Mouse (Mus musculus): ENCODE data around the gene Trex1. TPM values are rescaled to one million over a fixed set of nuclear protein-coding genes. Genes with fewer than 3 reads are reported as not detected.
A peak's percentile ranks its signal among the peaks of the same experiment; 100 is the strongest.

The Trex1 gene
- polyA plus RNA-seq, 1 experiment from 2014 or later: 13.0 TPM

GRCm38 (mm10) chr9:109055271-109056030 lies 4.1 kb downstream of the Trex1 start:
- Histone ChIP-seq H3K27ac (ENCODE audit: low read length) (peak overlapping the region; percentile 84), H3K9me3 (ENCODE audit: control insufficient read depth, low read length) (no peaks in the 10 kb centered on the region), H3K27me3 (replicated peaks; ENCODE audit: control insufficient read depth, insufficient read depth, low read length) (no peaks in the 10 kb centered on the region), H3K36me3 (ENCODE audit: control insufficient read depth, insufficient read depth, low read length) (0 out of 2 replicates have a peak, but pooled peaks cover 6% of the 10 kb centered on the region), H3K4me2 (ENCODE audit: low read depth, low read length) (peak overlapping the region; percentile 57), H3K4me3 (ENCODE audit: low read length) (peak overlapping the region; percentile 39), H3K9ac (ENCODE audit: low read depth, low read length) (peak overlapping the region; percentile 68), H3K4me1 (ENCODE audit: control insufficient read depth, insufficient read depth, low read length) (peaks cover 16% of the 10 kb centered on the region)
- ATAC-seq: no peak
- 88% methylated on average over 12 of the region's 12 CpGs for WGBS

- peaks cover 16% of the 10 kb centered on the region for H3K4me1 ChIP-seq (ENCODE audit: control insufficient read depth, insufficient read depth, low read length)
- peak overlapping the region; percentile 68 for H3K9ac ChIP-seq (ENCODE audit: low read depth, low read length)
- 4% methylated on average over 7 of the region's 7 CpGs for WGBS
- peak; percentile 81 for ATAC-seq
- H3K9me3 ChIP-seq (ENCODE audit: control insufficient read depth, low read length): no peaks in the 10 kb centered on the region
- peak overlapping the region; percentile 39 for H3K4me3 ChIP-seq (ENCODE audit: low read length)
- H3K36me3 ChIP-seq (ENCODE audit: control insufficient read depth, insufficient read depth, low read length): 0 out of 2 replicates have a peak, but pooled peaks cover 6% of the 10 kb centered on the region
- H3K27ac ChIP-seq (ENCODE audit: low read length): peak overlapping the region; percentile 84
- H3K4me2 ChIP-seq (ENCODE audit: low read depth, low read length): peak overlapping the region; percentile 57
- H3K27me3 ChIP-seq (replicated peaks; ENCODE audit: control insufficient read depth, insufficient read depth, low read length): no peaks in the 10 kb centered on the region
Measured at GRCm38 (mm10) chr9:109054712-109055111, 4.8 kb downstream of the Trex1 start.

GRCm38 (mm10) chr9:109053851-109054250 lies 5.7 kb downstream of the Trex1 start:
- H3K4me2 ChIP-seq (ENCODE audit: low read depth, low read length): no peak overlapping the region
- peaks cover 15% of the 10 kb centered on the region for H3K4me1 ChIP-seq (ENCODE audit: control insufficient read depth, insufficient read depth, low read length)
- 0 out of 2 replicates have a peak, but pooled peaks cover 6% of the 10 kb centered on the region for H3K36me3 ChIP-seq (ENCODE audit: control insufficient read depth, insufficient read depth, low read length)
- no peaks in the 10 kb centered on the region for H3K27me3 ChIP-seq (replicated peaks; ENCODE audit: control insufficient read depth, insufficient read depth, low read length)
- H3K9ac ChIP-seq (ENCODE audit: low read depth, low read length): no peak overlapping the region
- no peak overlapping the region for H3K27ac ChIP-seq (ENCODE audit: low read length)
- 73% methylated on average over 6 of the region's 6 CpGs for WGBS
- H3K4me3 ChIP-seq (ENCODE audit: low read length): no peak overlapping the region
- ATAC-seq: no peak
- H3K9me3 ChIP-seq (ENCODE audit: control insufficient read depth, low read length): no peaks in the 10 kb centered on the region

GRCm38 (mm10) chr9:109053366-109053765 lies 6.2 kb downstream of the Trex1 start:
- ATAC-seq: no peak
- H3K4me1 ChIP-seq (ENCODE audit: control insufficient read depth, insufficient read depth, low read length): peaks cover 11% of the 10 kb centered on the region
- no peak overlapping the region for H3K4me2 ChIP-seq (ENCODE audit: low read depth, low read length)
- H3K27me3 ChIP-seq (replicated peaks; ENCODE audit: control insufficient read depth, insufficient read depth, low read length): no peaks in the 10 kb centered on the region
- WGBS: 81% methylated on average over 3 of the region's 3 CpGs
- H3K36me3 ChIP-seq (ENCODE audit: control insufficient read depth, insufficient read depth, low read length): 0 out of 2 replicates have a peak, but pooled peaks cover 6% of the 10 kb centered on the region
- no peak overlapping the region for H3K9ac ChIP-seq (ENCODE audit: low read depth, low read length)
- H3K9me3 ChIP-seq (ENCODE audit: control insufficient read depth, low read length): no peaks in the 10 kb centered on the region
- no peak overlapping the region for H3K27ac ChIP-seq (ENCODE audit: low read length)
- no peak overlapping the region for H3K4me3 ChIP-seq (ENCODE audit: low read length)

- WGBS: 90% methylated on average over 9 of the region's 9 CpGs
- no peak for ATAC-seq
- H3K27me3 ChIP-seq (replicated peaks; ENCODE audit: control insufficient read depth, insufficient read depth, low read length): no peaks in the 10 kb centered on the region
Measured at GRCm38 (mm10) chr9:109052490-109053260, 6.9 kb downstream of the Trex1 start.

GRCm38 (mm10) chr9:109051651-109052489 lies 7.7 kb downstream of the Trex1 start:
- Histone ChIP-seq H3K9me3 (ENCODE audit: control insufficient read depth, low read length) (no peaks in the 10 kb centered on the region), H3K4me3 (ENCODE audit: low read length) (no peak overlapping the region), H3K36me3 (ENCODE audit: control insufficient read depth, insufficient read depth, low read length) (0 out of 2 replicates have a peak, but pooled peaks cover 6% of the 10 kb centered on the region), H3K4me1 (ENCODE audit: control insufficient read depth, insufficient read depth, low read length) (peaks cover 10% of the 10 kb centered on the region), H3K4me2 (ENCODE audit: low read depth, low read length) (no peak overlapping the region), H3K27ac (ENCODE audit: low read length) (no peak overlapping the region), H3K27me3 (replicated peaks; ENCODE audit: control insufficient read depth, insufficient read depth, low read length) (no peaks in the 10 kb centered on the region), H3K9ac (ENCODE audit: low read depth, low read length) (no peak overlapping the region)
- no peak for ATAC-seq
- WGBS: 90% methylated on average over 10 of the region's 10 CpGs

More at GRCm38 (mm10) chr9:109052490-109053260, 6.9 kb downstream of the Trex1 start:
- Histone ChIP-seq H3K36me3 (ENCODE audit: control insufficient read depth, insufficient read depth, low read length) (0 out of 2 replicates have a peak, but pooled peaks cover 6% of the 10 kb centered on the region), H3K9ac (ENCODE audit: low read depth, low read length) (no peak overlapping the region), H3K27ac (ENCODE audit: low read length) (no peak overlapping the region), H3K9me3 (ENCODE audit: control insufficient read depth, low read length) (no peaks in the 10 kb centered on the region), H3K4me2 (ENCODE audit: low read depth, low read length) (no peak overlapping the region), H3K4me1 (ENCODE audit: control insufficient read depth, insufficient read depth, low read length) (peaks cover 10% of the 10 kb centered on the region), H3K4me3 (ENCODE audit: low read length) (no peak overlapping the region)

GRCm38 (mm10) chr9:109051011-109051501 lies 8.5 kb downstream of the Trex1 start:
- peaks cover 10% of the 10 kb centered on the region for H3K4me1 ChIP-seq (ENCODE audit: control insufficient read depth, insufficient read depth, low read length)
- H3K4me2 ChIP-seq (ENCODE audit: low read depth, low read length): no peak overlapping the region
- H3K9me3 ChIP-seq (ENCODE audit: control insufficient read depth, low read length): no peaks in the 10 kb centered on the region
- H3K27ac ChIP-seq (ENCODE audit: low read length): no peak overlapping the region
- H3K36me3 ChIP-seq (ENCODE audit: control insufficient read depth, insufficient read depth, low read length): 0 out of 2 replicates have a peak, but pooled peaks cover 4% of the 10 kb centered on the region
- no peak overlapping the region for H3K4me3 ChIP-seq (ENCODE audit: low read length)
- ATAC-seq: no peak
- WGBS: 89% methylated on average over 13 of the region's 13 CpGs
- H3K27me3 ChIP-seq (replicated peaks; ENCODE audit: control insufficient read depth, insufficient read depth, low read length): no peaks in the 10 kb centered on the region
- no peak overlapping the region for H3K9ac ChIP-seq (ENCODE audit: low read depth, low read length)

- 74% methylated on average over 3 of the region's 3 CpGs for WGBS
- ATAC-seq: no peak
- peaks cover 10% of the 10 kb centered on the region for H3K4me1 ChIP-seq (ENCODE audit: control insufficient read depth, insufficient read depth, low read length)
- H3K27ac ChIP-seq (ENCODE audit: low read length): no peak overlapping the region
- 0 out of 2 replicates have a peak, but pooled peaks cover 3% of the 10 kb centered on the region for H3K36me3 ChIP-seq (ENCODE audit: control insufficient read depth, insufficient read depth, low read length)
- H3K4me2 ChIP-seq (ENCODE audit: low read depth, low read length): no peak overlapping the region
- no peaks in the 10 kb centered on the region for H3K9me3 ChIP-seq (ENCODE audit: control insufficient read depth, low read length)
- no peaks in the 10 kb centered on the region for H3K27me3 ChIP-seq (replicated peaks; ENCODE audit: control insufficient read depth, insufficient read depth, low read length)
- no peak overlapping the region for H3K4me3 ChIP-seq (ENCODE audit: low read length)
- no peak overlapping the region for H3K9ac ChIP-seq (ENCODE audit: low read depth, low read length)
Measured at GRCm38 (mm10) chr9:109050674-109050997, 8.9 kb downstream of the Trex1 start.
